Mouse (Mus musculus): Measurements from ENCODE around the gene Klf16. TPM values are rescaled to one million over a fixed set of nuclear protein-coding genes. Genes with fewer than 3 reads are reported as not detected.

Klf16 gene
- polyA plus RNA-seq, 1 experiment, result 19.9 TPM

DNA sequence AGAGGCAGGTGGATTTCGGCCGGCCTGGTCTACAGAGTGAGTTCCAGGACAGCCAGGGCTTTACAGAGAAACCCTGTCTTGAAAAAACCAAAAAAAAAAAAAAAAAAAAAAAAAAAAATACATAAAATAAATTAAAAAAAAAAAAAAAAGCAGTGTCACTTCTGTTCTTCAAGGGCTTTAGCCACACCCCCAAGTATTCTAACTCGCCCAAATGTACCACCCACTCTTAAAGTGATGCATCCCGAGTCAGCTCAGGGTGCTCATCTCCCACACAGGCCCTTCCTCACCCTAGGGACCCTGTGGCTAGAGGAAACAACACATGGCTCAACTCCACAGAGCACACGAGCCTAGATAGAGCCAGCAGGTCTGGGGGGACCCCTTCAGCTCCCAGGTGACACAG, 5.9 kb upstream of the Klf16 start:
- no peak for TF ChIP-seq TAL1 (IDR thresholded peaks at IDR 0.05; ENCODE audit: low read length)
- no peak for TF ChIP-seq GATA1 (IDR thresholded peaks at IDR 0.05; ENCODE audit: low read length)
- H3K36me3 ChIP-seq (ENCODE audit: control insufficient read depth), result peaks cover 65% of the 10 kb centered on the region
- H3K4me3 ChIP-seq (replicated peaks), result no peak overlapping the region
- no peaks in the 10 kb centered on the region for H3K9me3 ChIP-seq (ENCODE audit: control insufficient read depth, low read length)
- H3K27me3 ChIP-seq (ENCODE audit: control insufficient read depth), result no peaks in the 10 kb centered on the region
- peaks cover 76% of the 10 kb centered on the region for H3K4me1 ChIP-seq (ENCODE audit: control insufficient read depth)

DNA sequence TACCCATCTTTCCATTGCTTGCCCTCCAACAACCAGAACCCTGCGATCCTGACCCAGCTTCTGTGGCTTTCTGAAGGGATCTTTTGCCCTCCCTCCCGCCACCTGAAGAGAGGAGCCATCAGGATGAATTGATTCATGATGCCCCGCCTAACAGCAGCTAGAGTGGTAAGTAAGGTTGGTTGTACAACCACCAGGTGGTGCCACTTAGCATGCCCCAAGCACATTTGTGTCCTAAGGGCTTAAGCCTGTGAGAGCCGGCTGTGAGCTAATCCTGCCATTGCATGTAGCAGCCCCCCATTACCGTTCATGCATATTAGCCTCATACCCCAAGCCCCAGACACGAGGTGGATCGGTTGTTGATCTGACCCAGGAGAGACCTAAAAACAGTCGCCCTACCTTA, 1.8 kb upstream of the Klf16 start:
- H3K9me3 ChIP-seq (ENCODE audit: control insufficient read depth, low read length), result no peaks in the 10 kb centered on the region
- H3K36me3 ChIP-seq (ENCODE audit: control insufficient read depth), result peaks cover 49% of the 10 kb centered on the region
- no peak for TF ChIP-seq TAL1 (IDR thresholded peaks at IDR 0.05; ENCODE audit: low read length)
- no peak for TF ChIP-seq GATA1 (IDR thresholded peaks at IDR 0.05; ENCODE audit: low read length)
- no peaks in the 10 kb centered on the region for H3K27me3 ChIP-seq (ENCODE audit: control insufficient read depth)
- H3K4me1 ChIP-seq (ENCODE audit: control insufficient read depth), result peaks cover 79% of the 10 kb centered on the region
- H3K4me3 ChIP-seq (replicated peaks), result peak overlapping the region; percentile 96

DNA sequence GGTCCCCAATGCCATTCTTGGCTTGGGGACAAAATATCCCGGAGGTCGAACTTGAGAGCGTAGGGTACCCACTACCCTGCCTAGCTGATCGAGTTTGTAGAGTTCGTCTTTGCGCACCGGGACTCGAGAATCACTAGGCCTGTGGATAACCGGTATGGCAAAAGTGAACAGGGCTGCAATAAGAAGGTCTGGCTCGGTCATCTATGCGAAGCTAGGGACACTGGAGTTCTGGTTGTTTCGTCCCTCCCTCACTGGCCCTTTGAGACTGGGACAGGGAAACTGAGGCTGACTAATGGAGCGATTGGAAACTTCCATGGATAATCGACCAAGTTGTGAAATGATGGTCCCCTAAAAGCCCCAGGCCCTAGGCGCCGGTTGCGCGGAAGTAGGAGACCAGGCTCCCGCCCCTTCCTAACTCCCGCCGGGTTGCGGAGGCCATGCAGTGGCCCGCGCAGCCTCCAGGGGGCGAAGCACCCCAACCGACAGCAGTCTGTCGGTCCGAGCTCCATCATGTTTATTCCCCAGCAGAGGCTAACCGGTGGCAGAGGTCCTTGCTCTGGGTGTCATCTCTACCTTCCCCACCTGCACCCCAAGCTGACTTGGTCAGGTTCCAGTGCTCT, 1.1 kb upstream of the Klf16 start:
- Histone ChIP-seq H3K9me3 (ENCODE audit: control insufficient read depth, low read length) (no peaks in the 10 kb centered on the region), H3K36me3 (ENCODE audit: control insufficient read depth) (peaks cover 49% of the 10 kb centered on the region), H3K4me1 (ENCODE audit: control insufficient read depth) (peaks cover 79% of the 10 kb centered on the region), H3K4me3 (replicated peaks) (peak overlapping the region; percentile 96), H3K27me3 (ENCODE audit: control insufficient read depth) (no peaks in the 10 kb centered on the region)
- TF ChIP-seq TAL1 (IDR thresholded peaks at IDR 0.05; ENCODE audit: low read length), result no peak
- no peak for TF ChIP-seq GATA1 (IDR thresholded peaks at IDR 0.05; ENCODE audit: low read length)

DNA sequence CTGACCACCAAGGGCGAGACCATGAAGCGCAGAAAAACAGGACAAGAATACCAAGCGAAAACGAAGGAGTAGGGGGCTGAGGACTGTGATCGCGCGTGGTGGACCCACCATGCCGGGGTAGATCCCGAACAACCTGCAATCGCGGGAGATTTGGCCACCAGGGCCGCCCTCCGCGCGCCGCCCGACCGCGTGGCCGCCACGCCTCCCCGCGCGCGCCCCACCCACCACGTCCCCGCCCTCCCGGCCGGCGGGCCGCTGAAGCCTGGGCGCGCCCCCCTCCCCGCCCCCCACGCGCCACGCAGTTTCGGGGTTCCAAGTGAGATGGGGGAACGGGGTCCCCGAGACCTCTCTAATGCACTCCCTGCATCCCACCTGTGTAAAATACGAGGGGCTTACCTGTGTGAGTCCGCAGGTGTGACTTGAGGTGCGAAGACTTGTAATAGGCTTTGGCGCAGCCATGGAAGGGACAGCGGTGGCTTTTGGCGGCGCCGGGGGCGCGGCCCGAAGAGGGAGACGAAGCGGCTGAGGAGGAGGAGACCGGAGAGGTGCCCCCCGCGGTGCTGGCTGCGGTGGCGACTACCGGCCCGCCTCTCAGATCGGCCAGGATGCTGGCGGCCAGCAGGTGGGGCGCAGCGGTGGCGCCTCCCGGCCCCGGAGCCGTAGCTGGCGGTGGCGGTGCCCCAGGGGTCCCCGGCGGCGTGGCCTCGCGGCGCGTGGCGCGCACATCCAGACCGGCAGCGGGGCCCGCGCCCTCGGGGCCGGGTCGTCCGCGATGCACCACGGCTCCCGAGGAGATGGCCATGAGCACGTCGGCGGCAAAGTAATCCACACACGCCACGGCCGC, 548 bp downstream of the Klf16 start:
- TF ChIP-seq TAL1 (IDR thresholded peaks at IDR 0.05; ENCODE audit: low read length), result no peak
- no peak for TF ChIP-seq GATA1 (IDR thresholded peaks at IDR 0.05; ENCODE audit: low read length)
- no peaks in the 10 kb centered on the region for H3K27me3 ChIP-seq (ENCODE audit: control insufficient read depth)
- no peaks in the 10 kb centered on the region for H3K9me3 ChIP-seq (ENCODE audit: control insufficient read depth, low read length)
- H3K4me1 ChIP-seq (ENCODE audit: control insufficient read depth), result peaks cover 91% of the 10 kb centered on the region
- peaks cover 50% of the 10 kb centered on the region for H3K36me3 ChIP-seq (ENCODE audit: control insufficient read depth)
- H3K4me3 ChIP-seq (replicated peaks), result peak overlapping the region; percentile 96

DNA sequence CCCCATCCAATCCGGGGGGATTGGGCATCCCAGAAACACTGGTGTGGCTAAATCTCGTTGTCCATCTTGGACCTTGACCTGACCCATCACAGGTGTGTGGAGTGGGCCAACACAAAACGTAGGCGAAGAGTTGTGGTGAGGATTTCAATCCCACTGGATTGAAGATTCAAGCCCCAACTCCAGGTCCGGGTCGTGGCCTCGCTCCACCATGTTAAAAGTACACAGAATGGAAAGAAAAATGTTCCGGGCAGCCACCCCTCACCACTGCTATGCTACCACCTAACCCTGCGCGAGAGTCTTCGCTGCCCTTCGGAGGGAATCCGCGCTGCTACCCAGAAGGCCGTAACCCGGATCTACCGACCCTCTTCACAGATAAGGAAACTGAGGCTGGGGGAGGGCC, 1.2 kb downstream of the Klf16 start:
- no peaks in the 10 kb centered on the region for H3K27me3 ChIP-seq (ENCODE audit: control insufficient read depth)
- no peaks in the 10 kb centered on the region for H3K9me3 ChIP-seq (ENCODE audit: control insufficient read depth, low read length)
- H3K4me3 ChIP-seq (replicated peaks), result peak overlapping the region; percentile 96
- peaks cover 51% of the 10 kb centered on the region for H3K36me3 ChIP-seq (ENCODE audit: control insufficient read depth)
- TF ChIP-seq GATA1 (IDR thresholded peaks at IDR 0.05; ENCODE audit: low read length) (no peak), TAL1 (IDR thresholded peaks at IDR 0.05; ENCODE audit: low read length) (no peak)
- H3K4me1 ChIP-seq (ENCODE audit: control insufficient read depth), result peaks cover 93% of the 10 kb centered on the region

DNA sequence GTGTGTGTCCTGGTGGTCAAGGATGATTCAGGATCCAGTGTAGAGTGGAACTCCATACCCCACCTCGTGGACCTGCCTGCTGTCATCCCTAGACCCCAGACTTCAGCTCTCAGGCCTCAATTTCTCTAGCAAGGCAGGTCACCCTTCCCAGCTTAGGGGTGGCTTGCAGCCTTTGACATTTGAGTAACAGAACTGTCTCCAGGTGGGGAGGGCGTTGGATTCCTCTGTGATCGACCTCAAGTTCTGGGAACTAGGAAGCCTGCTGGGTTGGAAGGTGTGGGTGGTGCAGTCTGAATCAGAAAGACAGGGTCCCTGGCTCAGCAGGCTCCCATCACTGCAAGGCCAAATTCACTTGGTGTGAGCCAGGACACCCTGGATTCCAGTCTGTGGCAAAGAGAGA, 2.2 kb downstream of the Klf16 start:
- Histone ChIP-seq H3K36me3 (ENCODE audit: control insufficient read depth) (peaks cover 58% of the 10 kb centered on the region), H3K4me3 (replicated peaks) (peak overlapping the region; percentile 96), H3K4me1 (ENCODE audit: control insufficient read depth) (peaks cover 97% of the 10 kb centered on the region), H3K9me3 (ENCODE audit: control insufficient read depth, low read length) (no peaks in the 10 kb centered on the region), H3K27me3 (ENCODE audit: control insufficient read depth) (no peaks in the 10 kb centered on the region)
- TF ChIP-seq TAL1 (IDR thresholded peaks at IDR 0.05; ENCODE audit: low read length) (no peak), GATA1 (IDR thresholded peaks at IDR 0.05; ENCODE audit: low read length) (no peak)

DNA sequence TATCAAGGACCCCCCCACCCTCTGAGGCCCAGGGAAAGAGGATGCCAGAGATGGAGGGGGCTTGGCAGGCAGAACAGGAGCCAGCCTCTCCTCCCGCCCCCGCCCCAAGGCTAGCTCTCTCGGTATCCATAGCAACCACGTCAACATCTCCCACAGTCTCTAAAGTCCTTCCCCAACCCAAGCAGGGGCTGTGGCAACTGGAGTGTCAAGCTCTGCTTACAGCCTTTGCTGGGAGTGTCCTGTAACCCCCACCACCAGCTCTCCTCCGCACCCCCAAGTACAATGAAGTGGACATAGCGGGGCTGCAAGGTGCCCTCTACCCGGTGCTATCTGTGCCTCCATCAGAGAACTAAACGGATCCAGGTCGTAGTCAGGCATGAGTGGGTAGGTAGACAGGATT, 3.2 kb downstream of the Klf16 start:
- Histone ChIP-seq H3K27me3 (ENCODE audit: control insufficient read depth) (no peaks in the 10 kb centered on the region), H3K36me3 (ENCODE audit: control insufficient read depth) (peaks cover 66% of the 10 kb centered on the region), H3K4me1 (ENCODE audit: control insufficient read depth) (peaks cover 97% of the 10 kb centered on the region), H3K9me3 (ENCODE audit: control insufficient read depth, low read length) (no peaks in the 10 kb centered on the region), H3K4me3 (replicated peaks) (peak overlapping the region; percentile 96)
- TF ChIP-seq GATA1 (IDR thresholded peaks at IDR 0.05; ENCODE audit: low read length) (peak; percentile 29; the same call in 1 of the 2 replicates), TAL1 (IDR thresholded peaks at IDR 0.05; ENCODE audit: low read length) (no peak)

DNA sequence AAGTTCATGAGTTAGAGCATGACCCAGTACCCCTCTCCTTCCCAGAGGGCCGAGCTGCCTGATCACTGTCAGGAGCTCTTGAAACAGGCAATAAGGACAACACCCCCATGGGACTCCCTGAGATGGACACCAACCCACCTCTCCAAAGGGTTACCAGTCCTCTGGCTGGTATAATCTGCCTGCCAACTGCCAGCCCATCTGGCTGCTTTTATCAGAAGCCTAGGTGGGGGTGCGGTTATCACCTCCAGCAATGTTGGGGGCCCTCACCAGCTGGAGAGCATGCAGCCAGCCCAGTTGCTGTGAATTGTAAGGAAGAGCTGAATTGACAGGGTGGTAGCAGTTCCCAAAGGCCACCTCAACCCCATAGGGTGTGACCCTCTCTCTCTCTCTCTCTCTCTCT, 4.6 kb downstream of the Klf16 start:
- H3K36me3 ChIP-seq (ENCODE audit: control insufficient read depth), result peaks cover 81% of the 10 kb centered on the region
- no peaks in the 10 kb centered on the region for H3K9me3 ChIP-seq (ENCODE audit: control insufficient read depth, low read length)
- H3K4me3 ChIP-seq (replicated peaks), result peak overlapping the region; percentile 96
- no peaks in the 10 kb centered on the region for H3K27me3 ChIP-seq (ENCODE audit: control insufficient read depth)
- TF ChIP-seq TAL1 (IDR thresholded peaks at IDR 0.05; ENCODE audit: low read length), result peak; percentile 73
- peak; percentile 85 for TF ChIP-seq GATA1 (IDR thresholded peaks at IDR 0.05; ENCODE audit: low read length)
- H3K4me1 ChIP-seq (ENCODE audit: control insufficient read depth), result peaks cover 96% of the 10 kb centered on the region

All from erythroblast, embryonic 14.5 days (primary cell).